Mouse (Mus musculus): ENCODE data around the gene Lyrm1. TPM values are rescaled to one million over a fixed set of nuclear protein-coding genes. Genes with fewer than 3 reads are reported as not detected.

The Lyrm1 gene
- 22.8 and 23.7 TPM in 2 replicates for polyA plus RNA-seq (2014; fragmentation: Nextera tagmentation; extraction: Ambion mirVana)

- Histone ChIP-seq H3K4me2 (ENCODE audit: low read length) (peak within 1 kb of the TSS; percentile 72), H3K4me1 (ENCODE audit: control insufficient read depth, insufficient read depth, low read length) (peaks cover 28% of the 10 kb centered on the region), H3K9ac (replicated peaks; ENCODE audit: low read length) (peak within 1 kb of the TSS; percentile 77), H3K9me3 (ENCODE audit: control insufficient read depth, low read length) (no peaks in the 10 kb centered on the region), H3K36me3 (ENCODE audit: control insufficient read depth, insufficient read depth, low read length) (no peaks in the 10 kb centered on the region), H3K4me3 (replicated peaks; ENCODE audit: low read depth, low read length) (peak within 1 kb of the TSS; percentile 75), H3K27ac (replicated peaks; ENCODE audit: low read depth, low read length) (peak within 1 kb of the TSS; percentile 96), H3K27me3 (ENCODE audit: control insufficient read depth, insufficient read depth, low read length) (no peaks in the 10 kb centered on the region)
- WGBS = under 1% methylated on average over 63 of the region's 63 CpGs
- ATAC-seq (ENCODE audit: low FRiP score, low TSS enrichment) = peak; percentile 98
- DNase-seq = peak; percentile 100
Measured at GRCm38 (mm10) chr7:119895639-119896512, at the start of gene Lyrm1, which contains the start of gene Dcun1d3. TSS of gene Lyrm1 (plus strand) at chr7:119895861. TSS of gene Dcun1d3 (minus strand) at chr7:119896298.

DNA sequence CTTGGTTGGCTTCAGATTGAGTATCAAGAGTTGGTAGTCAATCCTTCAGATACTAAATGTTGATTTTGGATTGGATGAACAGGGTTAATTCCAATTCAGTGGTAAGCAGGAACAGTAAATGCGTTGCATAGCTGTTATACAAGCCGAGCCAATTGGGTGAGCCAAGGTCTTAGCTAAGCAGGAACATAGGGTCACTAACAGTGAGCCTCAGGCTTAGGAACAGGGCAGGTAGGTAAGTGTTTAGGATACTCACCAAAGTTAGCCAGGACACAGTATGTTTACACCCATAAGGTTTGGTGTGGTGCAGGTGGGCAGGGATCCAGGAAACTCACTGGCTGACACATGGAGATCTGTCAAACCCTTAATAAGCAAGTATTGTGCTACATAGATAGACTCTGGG is 48.3 kb upstream of the Lyrm1 start:
- DNase-seq (no peak), ATAC-seq (ENCODE audit: low FRiP score, low TSS enrichment) (no peak)
- no peaks in the 10 kb centered on the region for H3K9me3 ChIP-seq (ENCODE audit: control insufficient read depth, low read length)
- WGBS = 92% methylated on average over 2 of the region's 2 CpGs
- no peak overlapping the region for H3K4me2 ChIP-seq (ENCODE audit: low read length)
- H3K27me3 ChIP-seq (ENCODE audit: control insufficient read depth, insufficient read depth, low read length) = no peaks in the 10 kb centered on the region
- no peak overlapping the region for H3K4me3 ChIP-seq (replicated peaks; ENCODE audit: low read depth, low read length)
- no peak overlapping the region for H3K9ac ChIP-seq (replicated peaks; ENCODE audit: low read length)
- no peak overlapping the region for H3K27ac ChIP-seq (replicated peaks; ENCODE audit: low read depth, low read length)
- no peaks in the 10 kb centered on the region for H3K4me1 ChIP-seq (ENCODE audit: control insufficient read depth, insufficient read depth, low read length)
- peaks cover 6% of the 10 kb centered on the region; the same call in 1 of the 2 replicates for H3K36me3 ChIP-seq (ENCODE audit: control insufficient read depth, insufficient read depth, low read length)

DNA sequence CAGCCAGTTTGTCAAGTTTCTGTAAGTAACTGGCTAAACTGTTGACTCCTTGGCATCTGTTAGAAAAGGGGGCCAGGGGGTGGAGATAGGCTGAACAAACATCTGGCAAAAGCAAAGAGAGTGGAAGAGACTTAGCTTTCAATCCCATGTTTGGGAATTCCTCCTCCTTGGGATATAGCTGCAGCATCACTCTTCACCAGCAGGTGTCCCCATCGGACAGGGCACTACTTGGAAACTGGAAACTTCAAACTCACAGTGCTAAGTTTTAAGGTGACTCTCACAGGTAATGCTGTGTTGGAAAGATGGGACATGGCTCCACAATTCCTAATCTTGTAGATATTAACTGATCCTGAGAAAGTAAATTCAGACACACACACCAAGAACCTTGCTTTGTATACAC is 46.6 kb upstream of the Lyrm1 start:
- ATAC-seq (ENCODE audit: low FRiP score, low TSS enrichment) (no peak), DNase-seq (peak; percentile 82)
- Histone ChIP-seq H3K9me3 (ENCODE audit: control insufficient read depth, low read length) (no peaks in the 10 kb centered on the region), H3K36me3 (ENCODE audit: control insufficient read depth, insufficient read depth, low read length) (peaks cover 13% of the 10 kb centered on the region; the same call in 1 of the 2 replicates), H3K27ac (replicated peaks; ENCODE audit: low read depth, low read length) (no peak overlapping the region), H3K27me3 (ENCODE audit: control insufficient read depth, insufficient read depth, low read length) (no peaks in the 10 kb centered on the region), H3K9ac (replicated peaks; ENCODE audit: low read length) (no peak overlapping the region), H3K4me3 (replicated peaks; ENCODE audit: low read depth, low read length) (no peak overlapping the region), H3K4me1 (ENCODE audit: control insufficient read depth, insufficient read depth, low read length) (no peaks in the 10 kb centered on the region), H3K4me2 (ENCODE audit: low read length) (no peak overlapping the region)
- 3% methylated on average over 1 of the region's 1 CpGs for WGBS

DNA sequence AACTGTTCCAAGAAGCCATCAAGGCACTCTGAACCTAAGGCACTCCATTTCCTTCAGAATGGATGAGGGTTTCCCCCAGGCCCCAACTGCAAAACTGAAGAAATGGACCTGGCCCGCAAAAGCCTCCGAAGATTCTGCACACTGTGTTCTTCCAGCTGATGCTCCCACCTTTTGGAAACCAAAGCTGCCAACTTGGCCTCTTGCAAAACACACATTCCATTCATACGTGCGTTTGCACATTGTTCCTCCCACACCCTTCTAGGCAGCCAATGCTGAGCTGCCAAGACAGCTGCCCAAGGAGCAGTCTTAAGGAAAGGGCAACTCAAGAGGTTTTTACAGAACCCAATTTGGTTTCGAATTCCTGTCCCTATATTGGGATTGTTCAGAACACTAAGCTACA is 44.9 kb upstream of the Lyrm1 start:
- Histone ChIP-seq H3K4me1 (ENCODE audit: control insufficient read depth, insufficient read depth, low read length) (no peaks in the 10 kb centered on the region), H3K36me3 (ENCODE audit: control insufficient read depth, insufficient read depth, low read length) (0 out of 2 replicates have a peak, but pooled peaks cover 14% of the 10 kb centered on the region), H3K27ac (replicated peaks; ENCODE audit: low read depth, low read length) (no peak overlapping the region), H3K27me3 (ENCODE audit: control insufficient read depth, insufficient read depth, low read length) (no peaks in the 10 kb centered on the region), H3K4me2 (ENCODE audit: low read length) (no peak overlapping the region), H3K9ac (replicated peaks; ENCODE audit: low read length) (no peak overlapping the region), H3K4me3 (replicated peaks; ENCODE audit: low read depth, low read length) (no peak overlapping the region), H3K9me3 (ENCODE audit: control insufficient read depth, low read length) (no peaks in the 10 kb centered on the region)
- ATAC-seq (ENCODE audit: low FRiP score, low TSS enrichment) (no peak), DNase-seq (no peak)
- WGBS = 93% methylated on average over 5 of the region's 5 CpGs

DNA sequence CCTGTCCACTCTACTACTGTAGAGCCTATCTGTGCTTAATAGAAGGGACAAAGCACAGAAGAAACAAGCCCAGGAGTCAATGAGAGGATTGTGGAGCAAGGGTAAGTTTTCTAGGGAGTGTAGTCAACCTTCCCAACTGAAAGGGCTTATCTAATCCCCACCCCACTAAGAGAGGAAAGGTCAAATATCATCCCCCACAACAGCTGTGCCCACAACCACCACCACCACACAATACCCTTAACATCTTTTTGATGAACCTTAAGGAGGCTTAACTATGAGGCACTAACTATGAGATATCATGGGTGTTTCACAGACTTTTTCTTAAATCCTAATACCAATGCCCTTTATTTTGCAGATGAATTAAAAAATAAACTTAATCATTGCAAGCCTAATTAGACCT is 43.2 kb upstream of the Lyrm1 start:
- no peak for DNase-seq
- Histone ChIP-seq H3K4me2 (ENCODE audit: low read length) (no peak overlapping the region), H3K36me3 (ENCODE audit: control insufficient read depth, insufficient read depth, low read length) (peaks cover 22% of the 10 kb centered on the region), H3K4me1 (ENCODE audit: control insufficient read depth, insufficient read depth, low read length) (no peaks in the 10 kb centered on the region), H3K4me3 (replicated peaks; ENCODE audit: low read depth, low read length) (no peak overlapping the region), H3K9ac (replicated peaks; ENCODE audit: low read length) (no peak overlapping the region), H3K27ac (replicated peaks; ENCODE audit: low read depth, low read length) (no peak overlapping the region), H3K27me3 (ENCODE audit: control insufficient read depth, insufficient read depth, low read length) (no peaks in the 10 kb centered on the region), H3K9me3 (ENCODE audit: control insufficient read depth, low read length) (no peaks in the 10 kb centered on the region)
- ATAC-seq (ENCODE audit: low FRiP score, low TSS enrichment) = no peak

DNA sequence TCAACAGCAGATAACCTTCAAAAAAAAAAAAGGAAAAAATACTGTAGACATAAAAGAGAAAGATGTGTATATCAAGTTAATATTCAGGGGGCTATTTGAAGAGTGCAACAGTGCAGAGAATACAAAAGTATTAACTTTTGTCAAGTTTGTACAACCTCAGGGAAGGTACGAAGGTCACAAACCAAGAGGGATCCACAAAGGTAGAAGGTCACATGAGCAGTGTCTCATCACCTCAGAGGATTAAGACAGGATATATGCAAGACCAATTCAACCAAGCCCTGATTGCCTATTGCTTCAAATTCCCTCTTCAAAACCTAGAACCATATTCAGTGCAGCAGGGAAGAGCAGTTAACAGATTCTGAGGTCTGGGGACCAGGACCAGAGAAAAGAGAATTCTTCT is 42.5 kb upstream of the Lyrm1 start:
- no peak overlapping the region for H3K4me2 ChIP-seq (ENCODE audit: low read length)
- peaks cover 28% of the 10 kb centered on the region for H3K36me3 ChIP-seq (ENCODE audit: control insufficient read depth, insufficient read depth, low read length)
- DNase-seq (no peak), ATAC-seq (ENCODE audit: low FRiP score, low TSS enrichment) (no peak)
- no peak overlapping the region for H3K27ac ChIP-seq (replicated peaks; ENCODE audit: low read depth, low read length)
- WGBS = 96% methylated on average over 1 of the region's 1 CpGs
- H3K4me3 ChIP-seq (replicated peaks; ENCODE audit: low read depth, low read length) = no peak overlapping the region
- H3K27me3 ChIP-seq (ENCODE audit: control insufficient read depth, insufficient read depth, low read length) = no peaks in the 10 kb centered on the region
- H3K9ac ChIP-seq (replicated peaks; ENCODE audit: low read length) = no peak overlapping the region
- H3K4me1 ChIP-seq (ENCODE audit: control insufficient read depth, insufficient read depth, low read length) = no peaks in the 10 kb centered on the region
- H3K9me3 ChIP-seq (ENCODE audit: control insufficient read depth, low read length) = no peaks in the 10 kb centered on the region

DNA sequence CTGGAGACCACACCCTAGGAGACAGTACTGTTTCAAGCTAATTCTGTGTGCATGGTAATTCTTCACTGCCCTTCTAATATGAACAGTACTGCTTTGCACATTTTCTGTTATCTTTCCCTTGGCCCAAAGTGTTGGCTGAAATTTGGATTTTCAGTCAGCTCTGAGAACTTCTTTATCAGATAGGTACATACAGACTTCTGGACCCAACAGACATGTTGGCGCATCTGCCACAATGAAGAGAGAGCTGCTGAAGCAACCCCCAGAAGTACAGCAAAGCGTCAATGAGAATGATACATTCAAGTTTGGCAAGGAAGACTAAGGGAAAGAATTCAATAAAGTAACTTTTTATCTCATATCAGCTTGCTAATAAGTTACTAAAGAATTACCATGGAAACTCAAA is 41.3 kb upstream of the Lyrm1 start:
- no peak overlapping the region for H3K4me2 ChIP-seq (ENCODE audit: low read length)
- H3K9ac ChIP-seq (replicated peaks; ENCODE audit: low read length) = no peak overlapping the region
- no peaks in the 10 kb centered on the region for H3K9me3 ChIP-seq (ENCODE audit: control insufficient read depth, low read length)
- DNase-seq = no peak
- no peak for ATAC-seq (ENCODE audit: low FRiP score, low TSS enrichment)
- no peaks in the 10 kb centered on the region for H3K27me3 ChIP-seq (ENCODE audit: control insufficient read depth, insufficient read depth, low read length)
- WGBS = 98% methylated on average over 2 of the region's 2 CpGs
- H3K36me3 ChIP-seq (ENCODE audit: control insufficient read depth, insufficient read depth, low read length) = peaks cover 37% of the 10 kb centered on the region
- H3K4me3 ChIP-seq (replicated peaks; ENCODE audit: low read depth, low read length) = no peak overlapping the region
- H3K27ac ChIP-seq (replicated peaks; ENCODE audit: low read depth, low read length) = no peak overlapping the region
- H3K4me1 ChIP-seq (ENCODE audit: control insufficient read depth, insufficient read depth, low read length) = no peaks in the 10 kb centered on the region

DNA sequence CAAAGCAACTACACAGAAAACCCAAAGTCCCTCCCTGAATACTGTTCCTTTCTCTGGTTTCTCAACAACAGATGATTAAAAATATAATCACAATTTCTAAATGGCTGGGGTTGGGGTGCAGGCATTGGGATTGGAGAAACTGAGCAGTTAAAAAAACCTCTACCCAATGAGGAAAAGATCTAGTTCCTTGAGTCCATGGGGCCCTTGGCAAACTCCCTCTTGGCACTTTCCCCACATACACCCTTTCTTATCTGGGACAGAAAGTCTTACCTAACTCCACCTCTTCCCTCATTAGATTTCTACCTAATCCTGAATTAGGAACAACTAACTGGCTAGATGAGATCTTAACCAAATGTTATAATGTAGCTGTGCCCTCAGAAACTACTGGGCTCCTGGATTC is 40.6 kb upstream of the Lyrm1 start:
- no peak for DNase-seq
- H3K9ac ChIP-seq (replicated peaks; ENCODE audit: low read length) = no peak overlapping the region
- H3K9me3 ChIP-seq (ENCODE audit: control insufficient read depth, low read length) = no peaks in the 10 kb centered on the region
- no peak overlapping the region for H3K4me2 ChIP-seq (ENCODE audit: low read length)
- H3K27ac ChIP-seq (replicated peaks; ENCODE audit: low read depth, low read length) = no peak overlapping the region
- no peaks in the 10 kb centered on the region for H3K4me1 ChIP-seq (ENCODE audit: control insufficient read depth, insufficient read depth, low read length)
- no peak for ATAC-seq (ENCODE audit: low FRiP score, low TSS enrichment)
- peaks cover 41% of the 10 kb centered on the region for H3K36me3 ChIP-seq (ENCODE audit: control insufficient read depth, insufficient read depth, low read length)
- H3K4me3 ChIP-seq (replicated peaks; ENCODE audit: low read depth, low read length) = no peak overlapping the region
- no peaks in the 10 kb centered on the region for H3K27me3 ChIP-seq (ENCODE audit: control insufficient read depth, insufficient read depth, low read length)

DNA sequence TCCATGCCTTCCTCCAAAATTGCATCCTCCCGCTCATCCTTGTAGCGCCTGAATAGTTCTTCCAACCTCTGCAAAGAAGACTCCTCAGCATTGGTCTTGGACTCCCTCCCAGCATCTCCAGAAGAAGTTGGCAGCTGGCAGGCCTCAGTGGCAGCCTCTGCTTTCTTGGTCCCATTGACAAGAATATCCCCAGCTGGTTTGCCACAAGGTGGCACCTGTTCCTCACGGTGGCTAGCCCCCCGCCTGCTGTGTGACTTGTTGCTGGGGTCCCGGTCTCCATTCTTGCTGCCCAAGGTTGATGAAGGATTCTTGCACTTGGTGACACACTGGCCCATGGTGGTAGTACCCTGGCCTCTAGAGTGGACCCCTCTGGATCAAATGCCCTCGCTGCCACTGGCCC is 36.2 kb upstream of the Lyrm1 start:
- Histone ChIP-seq H3K36me3 (ENCODE audit: control insufficient read depth, insufficient read depth, low read length) (peaks cover 31% of the 10 kb centered on the region), H3K27ac (replicated peaks; ENCODE audit: low read depth, low read length) (no peak overlapping the region), H3K9ac (replicated peaks; ENCODE audit: low read length) (no peak overlapping the region), H3K9me3 (ENCODE audit: control insufficient read depth, low read length) (no peaks in the 10 kb centered on the region), H3K27me3 (ENCODE audit: control insufficient read depth, insufficient read depth, low read length) (no peaks in the 10 kb centered on the region), H3K4me1 (ENCODE audit: control insufficient read depth, insufficient read depth, low read length) (peaks cover 19% of the 10 kb centered on the region), H3K4me3 (replicated peaks; ENCODE audit: low read depth, low read length) (no peak overlapping the region), H3K4me2 (ENCODE audit: low read length) (no peak overlapping the region)
- DNase-seq = no peak
- WGBS = 77% methylated on average over 6 of the region's 6 CpGs
- no peak for ATAC-seq (ENCODE audit: low FRiP score, low TSS enrichment)
